Mouse (Mus musculus) olfactory bulb, adult 2 months (tissue): ENCODE data around the gene Adnp.

Experiments
- CTCF ChIP-seq: fragments of 200-500 bp; IDR thresholded peaks from 2 replicates; pipeline ENCODE4 v1.5.1; 2012; ENCODE audit warnings: low read depth, mild to moderate bottlenecking, low read length, moderate library complexity; ENCODE audit not compliant: insufficient read depth
- POLR2A ChIP-seq: fragments of 200-500 bp; IDR thresholded peaks from 2 replicates; pipeline ENCODE4 v1.6.1; 2012; ENCODE audit warnings: mild to moderate bottlenecking, low read depth, low read length, moderate library complexity; ENCODE audit not compliant: insufficient read depth

GRCm38 (mm10) chr2:168167781-168168180 lies 39.1 kb downstream of the Adnp start:
- TF ChIP-seq CTCF (no peak), POLR2A (no peak)
